Mouse (Mus musculus) E14TG2a.4 (cell line): ENCODE measurements around the gene Cyp2d22.

Source experiments
- CTCF ChIP-seq: conservative IDR thresholded peaks from 2 replicates; pipeline ENCODE4 v1.5.1; 2014; ENCODE audit warnings: low read length
- NANOG ChIP-seq: IDR thresholded peaks from 2 replicates; pipeline ENCODE4 v1.6.1; 2014; ENCODE audit warnings: borderline replicate concordance, low read length, mixed read lengths
- POU5F1 ChIP-seq: IDR thresholded peaks from 2 replicates; pipeline ENCODE4 v1.6.1; 2014; ENCODE audit warnings: low read length, borderline replicate concordance

DNA sequence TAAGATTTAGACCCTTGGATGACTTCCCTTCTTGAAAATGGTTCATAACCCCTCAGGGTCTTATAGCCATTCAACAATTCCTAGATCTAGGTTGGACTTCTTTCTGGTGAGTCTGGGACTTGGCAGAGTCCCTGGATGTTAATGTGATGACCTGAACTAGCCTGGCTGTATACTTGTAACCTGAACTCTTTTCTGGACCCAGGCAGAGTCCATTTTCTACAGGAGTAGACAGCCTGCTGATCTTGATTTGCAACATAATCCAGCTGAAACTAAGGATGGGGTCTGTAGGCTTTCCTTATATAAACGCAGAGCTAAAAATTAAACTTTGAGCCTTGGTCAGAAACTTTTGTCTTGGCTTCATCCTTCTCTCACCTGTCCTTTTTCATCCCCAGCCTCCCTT is 38.6 kb upstream of the Cyp2d22 start:
- TF ChIP-seq CTCF (no peak), POU5F1 (no peak), NANOG (no peak)
